Mouse (Mus musculus) kidney, postnatal 0 days (tissue): ENCODE measurements at regions not wholly inside any gene's neighbourhood (a gene's known extent, or its start where the extent isn't known, plus 50 kb on each side); places are given as distances from the start of the nearest gene placed in this dataset.
A peak's percentile ranks its signal among the peaks of the same experiment; 100 is the strongest.

ENCODE experiments used
- ATAC-seq: fragments of 200-750 bp; cut with Nextera tagmentation; replicated peaks from 2 replicates; pipeline ENCODE4 v1.8.0; 2017; ENCODE audit warnings: low read depth, moderate number of reproducible peaks, moderate TSS enrichment, moderate library complexity; ENCODE audit not compliant: low FRiP score
- DNase-seq: peaks from one replicate; pipeline ENCODE4 v3.0.0-alpha.2; 2016; ENCODE audit warnings: low spot score
- H3K27ac ChIP-seq: fragments of 300-500 bp; sonication (generic); 2 replicates; pipeline ENCODE4 v1.5.1; 2014; ENCODE audit warnings: mild to moderate bottlenecking
- H3K27me3 ChIP-seq: fragments of 300-500 bp; sonication (generic); 2 replicates; pipeline ENCODE4 v1.6.1; 2014; ENCODE audit warnings: low read length, mixed read lengths; ENCODE audit not compliant: insufficient read depth
- H3K36me3 ChIP-seq: fragments of 300-500 bp; sonication (generic); 2 replicates; pipeline ENCODE4 v1.6.1; 2014; ENCODE audit warnings: low read length, mixed read lengths; ENCODE audit not compliant: insufficient read depth
- H3K4me1 ChIP-seq: fragments of 300-500 bp; sonication (generic); replicated peaks from 2 replicates; pipeline ENCODE4 v1.6.1; 2014; ENCODE audit warnings: antibody characterized with exemption, low read length, mixed read lengths; ENCODE audit not compliant: insufficient read depth
- H3K4me2 ChIP-seq: fragments of 300-500 bp; sonication (generic); 2 replicates; pipeline ENCODE4 v1.6.1; 2014; ENCODE audit warnings: mild to moderate bottlenecking, low read length, moderate library complexity, mixed read lengths
- H3K4me3 ChIP-seq: fragments of 300-500 bp; sonication (generic); replicated peaks from 2 replicates; pipeline ENCODE4 v1.5.1; 2014; ENCODE audit warnings: low read depth, low read length
- H3K9ac ChIP-seq: fragments of 300-500 bp; sonication (generic); 2 replicates; pipeline ENCODE4 v1.6.1; 2014; ENCODE audit warnings: low read depth, low read length
- H3K9me3 ChIP-seq: fragments of 300-500 bp; sonication (generic); replicated peaks from 2 replicates; pipeline ENCODE4 v1.6.1; 2016; ENCODE audit warnings: low read length, inconsistent platforms, mixed read lengths
- CTCF ChIP-seq: IDR thresholded peaks from 2 replicates; pipeline ENCODE4 v1.5.1; 2016; ENCODE audit warnings: antibody characterized with exemption, low read depth, mild to moderate bottlenecking, moderate library complexity
- WGBS: fragments of 180-500 bp; shearing (Covaris S2); extraction: QIAGEN DNeasy Blood & Tissue Kit; methylation state at CpG from one replicate; pipeline ENCODE4 v1.1.7; 2014; 5-methylcytosine and 5-hydroxymethylcytosine counted together

DNA sequence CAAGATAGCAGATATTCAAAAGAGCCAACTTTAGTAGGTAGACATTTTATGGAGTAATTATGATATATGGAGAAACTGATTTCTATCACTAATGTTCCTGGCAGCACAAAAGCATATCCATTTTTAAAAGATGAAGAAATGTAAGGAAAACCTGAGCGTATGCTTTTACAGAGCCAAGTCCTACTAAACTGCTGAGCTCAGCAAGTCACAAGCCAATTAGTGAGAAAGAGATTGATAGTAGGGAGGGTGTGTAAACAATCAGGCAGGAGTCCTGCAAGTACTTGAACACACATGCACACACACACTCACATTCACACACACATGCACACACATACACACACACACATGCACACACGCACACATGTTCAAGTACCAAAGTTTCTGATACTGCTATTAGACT, 140.6 kb downstream of the Pcdh20 start:
- Histone ChIP-seq H3K27me3 (no peaks in the 10 kb centered on the region), H3K4me3 (no peak overlapping the region), H3K4me2 (no peak overlapping the region), H3K27ac (no peak overlapping the region), H3K9ac (no peak overlapping the region), H3K36me3 (no peaks in the 10 kb centered on the region), H3K9me3 (no peaks in the 10 kb centered on the region), H3K4me1 (no peaks in the 10 kb centered on the region)
- WGBS: 76% methylated on average over 2 of the region's 2 CpGs
- DNase-seq (no peak), ATAC-seq (no peak)
- no peak for TF ChIP-seq CTCF

DNA sequence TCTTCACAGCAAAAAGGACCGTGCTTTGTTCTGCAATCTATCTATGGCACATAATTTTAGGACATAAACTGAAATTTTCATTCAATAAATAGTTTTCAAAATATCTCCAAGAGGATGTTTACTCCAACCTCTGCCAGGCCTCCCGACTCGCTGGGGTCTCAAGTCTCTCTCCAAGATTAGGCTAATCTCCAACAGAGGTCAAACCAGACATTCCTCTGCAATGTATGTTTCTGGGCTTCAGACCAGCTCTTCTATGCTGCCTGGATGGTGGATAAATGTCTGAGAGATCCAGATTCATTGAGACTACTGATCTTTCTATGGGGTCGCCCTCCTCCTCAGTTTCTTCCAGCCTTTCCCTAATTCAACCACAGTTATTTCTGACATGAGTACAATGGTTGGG, 144.8 kb downstream of the Pcdh20 start:
- Histone ChIP-seq H3K4me2 (no peak overlapping the region), H3K36me3 (no peaks in the 10 kb centered on the region), H3K27me3 (no peaks in the 10 kb centered on the region), H3K9me3 (no peaks in the 10 kb centered on the region), H3K9ac (no peak overlapping the region), H3K4me1 (no peaks in the 10 kb centered on the region), H3K27ac (no peak overlapping the region), H3K4me3 (no peak overlapping the region)
- no peak for ATAC-seq
- DNase-seq: no peak
- no peak for TF ChIP-seq CTCF
- WGBS: 67% methylated on average over 4 of the region's 4 CpGs

DNA sequence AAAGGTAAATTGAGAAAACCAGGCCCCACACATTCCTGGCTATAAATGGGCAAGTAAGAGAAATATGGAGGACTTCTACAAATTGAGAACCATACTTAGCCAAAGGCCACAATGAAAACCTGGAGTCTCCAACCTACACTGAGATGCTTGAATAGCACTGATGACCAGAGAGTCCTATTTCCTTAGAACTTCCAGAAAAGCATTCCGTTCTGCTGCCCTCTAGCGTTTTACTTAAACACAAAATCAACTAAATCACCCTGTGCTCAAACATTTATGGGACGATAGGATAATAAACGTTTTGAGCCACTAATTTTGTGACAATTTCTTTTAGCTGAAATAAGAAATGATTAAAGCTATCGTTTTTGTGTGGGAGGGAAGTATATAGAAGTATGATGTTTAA, 192.9 kb downstream of the Pcdh20 start:
- H3K27ac ChIP-seq: no peak overlapping the region

DNA sequence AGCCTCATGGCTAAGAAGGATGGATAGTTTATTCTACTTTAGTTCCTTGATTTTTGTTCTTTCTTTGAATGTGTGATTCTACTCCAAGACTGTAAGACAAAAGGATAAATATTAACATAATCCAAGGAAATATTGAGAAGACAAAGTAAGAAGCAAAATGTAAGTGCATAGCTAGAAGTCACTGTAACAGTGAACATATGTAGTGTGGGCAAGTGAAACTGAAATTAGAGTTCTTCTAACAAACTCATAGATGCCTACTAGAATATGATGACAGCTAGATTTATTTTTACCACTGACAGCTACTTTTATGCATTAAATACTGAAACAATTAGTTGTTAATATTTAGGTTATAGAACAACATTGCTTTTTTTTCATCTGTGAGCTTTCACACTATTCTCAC, 206.4 kb downstream of the Pcdh20 start:
- TF ChIP-seq CTCF: no peak
- no peak for DNase-seq
- H3K9me3 ChIP-seq: no peaks in the 10 kb centered on the region
- no peaks in the 10 kb centered on the region for H3K4me1 ChIP-seq
- no peak overlapping the region for H3K27ac ChIP-seq
- H3K4me2 ChIP-seq: no peak overlapping the region
- H3K4me3 ChIP-seq: no peak overlapping the region
- no peaks in the 10 kb centered on the region for H3K36me3 ChIP-seq
- no peak for ATAC-seq
- no peaks in the 10 kb centered on the region for H3K27me3 ChIP-seq
- H3K9ac ChIP-seq: no peak overlapping the region

More for the DNA sequence above, 192.9 kb downstream of the Pcdh20 start:
- peak; percentile 75 for TF ChIP-seq CTCF
- DNase-seq (peak; percentile 64), ATAC-seq (no peak)
- 22% methylated on average over 5 of the region's 5 CpGs for WGBS
- H3K4me1 ChIP-seq: no peaks in the 10 kb centered on the region
- H3K4me2 ChIP-seq: no peak overlapping the region
- no peaks in the 10 kb centered on the region for H3K27me3 ChIP-seq
- H3K4me3 ChIP-seq: no peak overlapping the region
- no peak overlapping the region for H3K9ac ChIP-seq
- no peaks in the 10 kb centered on the region for H3K9me3 ChIP-seq
- no peaks in the 10 kb centered on the region for H3K36me3 ChIP-seq

DNA sequence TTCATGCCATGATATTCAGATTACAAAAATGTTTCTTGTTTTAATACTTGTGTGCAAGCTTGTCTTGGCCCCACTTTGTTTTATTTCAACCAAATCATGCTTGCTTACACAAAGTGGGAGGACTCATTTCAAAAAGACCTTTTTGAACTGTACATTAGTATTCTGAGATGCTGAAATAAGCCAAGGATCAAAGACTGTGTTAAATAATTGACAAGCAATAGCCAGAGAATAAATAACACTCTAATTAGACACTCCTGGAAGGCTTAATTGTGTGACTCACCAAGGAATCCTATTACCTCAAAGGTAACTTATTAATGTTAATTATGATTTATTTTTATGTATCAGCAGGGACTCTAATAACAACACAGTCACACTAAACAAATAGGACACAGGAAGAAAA, 212.2 kb downstream of the Pcdh20 start:
- no peak for ATAC-seq
- H3K27ac ChIP-seq: no peak overlapping the region
- no peak overlapping the region for H3K4me3 ChIP-seq
- H3K36me3 ChIP-seq: no peaks in the 10 kb centered on the region
- no peaks in the 10 kb centered on the region for H3K27me3 ChIP-seq
- no peak for DNase-seq
- H3K4me1 ChIP-seq: no peaks in the 10 kb centered on the region
- TF ChIP-seq CTCF: no peak
- no peak overlapping the region for H3K4me2 ChIP-seq
- no peaks in the 10 kb centered on the region for H3K9me3 ChIP-seq
- H3K9ac ChIP-seq: no peak overlapping the region

DNA sequence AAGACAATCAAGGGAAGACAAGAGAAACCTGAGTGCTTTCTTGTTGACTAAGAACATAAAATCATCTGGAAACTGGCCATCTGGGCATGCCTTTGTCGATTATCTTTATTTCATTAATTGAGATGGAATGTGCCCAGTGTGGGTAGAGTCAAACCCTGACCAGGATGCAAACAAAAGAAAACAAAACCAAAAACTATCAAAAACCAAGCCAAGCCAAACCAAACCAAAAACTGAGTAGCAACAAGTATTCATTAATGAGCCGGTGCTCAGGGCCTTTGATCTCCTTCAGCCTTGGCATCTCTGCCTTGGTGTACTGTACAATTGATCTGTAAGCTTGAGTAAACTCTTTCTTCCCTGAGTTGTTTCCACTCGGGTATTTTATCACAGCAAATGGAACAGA, 216.1 kb downstream of the Pcdh20 start:
- TF ChIP-seq CTCF: no peak
- no peak for DNase-seq
- 60% methylated on average over 3 of the region's 3 CpGs for WGBS

More for the DNA sequence above, 216.1 kb downstream of the Pcdh20 start:
- no peak overlapping the region for H3K4me3 ChIP-seq
- no peaks in the 10 kb centered on the region for H3K27me3 ChIP-seq
- no peak overlapping the region for H3K4me2 ChIP-seq
- no peaks in the 10 kb centered on the region for H3K4me1 ChIP-seq
- H3K27ac ChIP-seq: no peak overlapping the region
- no peaks in the 10 kb centered on the region for H3K9me3 ChIP-seq
- no peak for ATAC-seq
- H3K9ac ChIP-seq: no peak overlapping the region
- no peaks in the 10 kb centered on the region for H3K36me3 ChIP-seq
